Mouse (Mus musculus) A20 (cell line): ENCODE measurements at regions not wholly inside any gene's neighbourhood (a gene's known extent, or its start where the extent isn't known, plus 50 kb on each side); places are given as distances from the start of the nearest gene placed in this dataset.
A peak's percentile ranks its signal among the peaks of the same experiment; 100 is the strongest.

ENCODE experiments used
- DNase-seq: peaks from one replicate; pipeline ENCODE4 v3.0.0-alpha.2; 2011; ENCODE audit warnings: low read depth, low spot score

DNA sequence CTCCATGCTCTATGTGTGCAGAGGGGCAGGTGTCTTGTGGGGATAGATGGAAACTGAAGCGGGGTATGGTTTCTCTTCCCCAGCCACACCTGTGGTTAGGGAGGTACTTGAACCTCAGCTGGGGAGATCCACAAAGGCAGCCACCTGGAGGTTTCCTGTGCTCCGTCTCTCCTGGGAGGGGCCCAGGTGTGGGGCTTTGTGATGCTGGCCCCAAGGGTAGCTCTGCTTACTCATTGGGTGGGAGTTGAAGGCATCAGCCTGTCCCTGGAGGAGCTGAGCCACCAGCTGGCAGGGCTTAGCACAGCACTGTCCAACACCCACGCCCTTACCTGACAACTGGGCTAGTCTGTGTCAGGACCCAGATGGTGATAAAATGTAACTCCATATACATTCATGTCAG lies 81.4 kb downstream of the Lhx2 start:
- DNase-seq = no peak

DNA sequence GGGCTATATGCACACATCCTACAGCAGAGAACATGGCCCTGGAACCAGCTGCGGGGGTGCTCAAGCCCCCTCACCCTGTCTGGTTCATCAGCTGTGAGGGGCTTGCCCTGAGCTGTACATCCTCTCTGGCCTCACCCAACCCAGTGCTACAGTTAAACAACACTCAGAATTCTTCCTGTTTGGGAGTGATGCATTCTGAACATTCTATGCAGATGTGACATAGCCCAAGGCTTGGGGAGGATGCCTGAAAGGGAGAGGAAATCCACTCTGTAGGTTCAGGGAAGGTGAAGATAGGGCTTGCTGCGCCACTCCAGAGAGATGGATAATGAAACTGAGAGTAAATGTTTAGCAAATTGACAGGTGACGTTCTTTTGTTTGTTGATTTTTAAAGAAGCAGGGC lies 83.3 kb downstream of the Lhx2 start:
- DNase-seq = no peak

DNA sequence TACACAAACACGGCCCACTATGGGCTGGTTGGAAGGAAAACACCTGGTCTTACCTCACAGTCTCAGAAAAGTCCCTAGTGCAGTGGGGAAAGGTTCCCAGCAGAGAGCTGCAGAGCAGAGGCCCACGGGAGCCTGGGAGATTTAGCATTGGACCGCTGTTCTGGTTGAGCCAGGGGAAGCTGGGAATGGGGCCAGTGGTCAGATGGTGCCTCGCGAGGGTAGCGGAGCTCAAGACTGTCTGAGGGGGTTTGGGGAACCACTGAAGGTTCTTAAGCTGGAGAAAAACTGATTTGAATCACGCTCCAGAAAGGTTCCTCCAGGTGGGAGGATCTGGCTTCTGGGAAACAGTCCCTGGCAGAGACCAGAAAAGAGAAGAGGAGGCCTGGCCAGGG lies 84.8 kb downstream of the Lhx2 start:
- no peak for DNase-seq

DNA sequence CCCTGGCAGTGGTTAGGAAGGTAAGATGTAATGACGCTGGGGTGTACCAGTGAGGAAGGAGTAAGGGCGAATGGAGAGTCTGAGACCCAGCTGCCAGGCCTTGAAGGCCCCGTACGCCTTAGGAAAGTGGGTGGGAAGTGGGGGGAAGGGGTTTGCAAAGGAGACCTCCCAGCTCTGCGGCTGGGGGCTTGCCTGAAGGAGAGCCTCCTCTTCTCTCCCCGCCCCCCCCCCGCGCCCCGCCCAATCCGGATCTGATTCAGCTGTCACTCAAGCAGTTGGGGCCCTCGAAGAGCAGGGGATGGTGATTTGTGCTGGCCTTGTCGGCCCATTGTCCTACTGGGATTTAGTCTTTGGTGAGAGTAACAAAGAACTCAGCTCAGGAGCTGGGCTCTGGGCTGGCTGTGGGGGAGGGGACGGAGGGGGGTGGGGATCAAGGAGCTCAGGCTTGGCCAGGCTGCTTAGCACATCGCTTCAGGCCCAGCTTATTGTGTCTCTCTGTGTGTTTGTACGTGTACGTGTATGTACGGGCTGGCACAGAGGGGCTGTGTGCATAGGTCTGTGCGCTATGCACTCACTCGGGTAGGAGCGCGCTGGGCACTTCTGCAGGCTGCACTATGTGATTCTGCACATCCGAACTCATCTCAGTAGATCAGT lies 85.3 kb downstream of the Lhx2 start:
- no peak for DNase-seq

DNA sequence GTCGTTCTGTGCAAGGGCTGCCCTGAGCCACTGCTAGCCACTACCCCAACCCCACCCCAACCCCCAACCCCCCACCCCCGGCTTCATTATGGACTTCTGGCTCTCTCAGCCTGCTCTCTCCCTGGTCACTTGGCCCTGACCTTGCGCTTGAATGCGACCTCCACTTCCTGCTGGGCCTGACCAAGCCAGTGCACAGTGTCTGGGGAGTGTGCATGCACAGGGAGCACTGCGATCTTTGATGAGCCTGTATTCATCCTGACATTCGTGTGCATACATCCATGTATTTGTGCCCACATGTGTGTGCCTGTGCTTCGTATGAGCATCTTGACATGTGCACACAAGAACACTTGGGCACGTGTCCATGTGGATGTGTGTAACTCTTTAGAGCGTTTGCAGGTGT lies 85.9 kb downstream of the Lhx2 start:
- no peak for DNase-seq

DNA sequence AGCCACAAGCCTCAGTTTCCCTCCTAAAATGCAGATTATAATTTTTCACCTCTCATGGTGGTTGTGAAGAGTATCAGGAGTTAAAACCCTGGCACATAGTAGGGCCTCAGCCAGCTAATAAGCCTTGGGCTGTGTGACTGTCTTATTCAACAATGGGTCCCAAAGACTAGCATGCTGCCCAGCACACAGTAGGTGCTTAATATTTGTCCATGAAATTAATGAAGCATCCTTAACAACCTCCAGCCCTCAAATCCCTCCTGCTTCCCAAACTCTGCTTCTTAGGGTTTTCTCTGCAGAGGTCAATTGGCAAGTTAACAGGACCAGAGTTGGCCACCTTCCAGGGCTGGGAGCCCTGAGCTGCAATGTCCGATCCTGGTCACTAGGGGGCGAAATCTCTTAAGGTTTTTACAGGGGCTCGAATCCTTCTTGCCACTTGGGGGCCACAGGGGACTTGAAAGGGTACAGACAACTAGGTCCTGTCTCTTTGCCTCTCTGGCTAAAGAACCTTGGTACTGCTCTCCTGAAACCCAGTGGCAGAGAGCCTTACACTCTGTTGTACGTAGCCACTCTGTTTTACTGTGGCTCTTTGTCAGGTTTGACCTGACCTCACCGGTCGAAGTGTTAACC lies 81.6 kb upstream of the Nek6 start:
- DNase-seq = peak; percentile 74

DNA sequence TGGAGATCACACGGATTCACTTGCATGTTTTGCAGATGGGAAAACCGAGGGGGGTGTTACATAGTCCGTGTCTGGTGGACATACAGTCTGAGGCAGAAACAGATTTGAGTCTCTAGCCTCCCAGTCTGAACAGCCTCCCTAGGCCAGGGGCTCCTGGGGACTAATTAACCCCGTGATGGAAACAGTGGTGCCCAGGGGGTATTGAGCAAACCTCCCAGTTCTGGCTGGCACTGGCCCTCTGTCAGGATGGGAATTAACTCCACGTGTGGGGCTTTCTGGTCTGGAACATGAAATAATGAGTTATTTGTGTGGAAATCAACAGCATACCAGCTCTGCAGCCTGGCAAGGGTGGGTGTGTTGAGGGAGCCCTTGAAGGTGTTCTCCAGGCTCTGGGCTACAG lies 79.9 kb upstream of the Nek6 start:
- no peak for DNase-seq

DNA sequence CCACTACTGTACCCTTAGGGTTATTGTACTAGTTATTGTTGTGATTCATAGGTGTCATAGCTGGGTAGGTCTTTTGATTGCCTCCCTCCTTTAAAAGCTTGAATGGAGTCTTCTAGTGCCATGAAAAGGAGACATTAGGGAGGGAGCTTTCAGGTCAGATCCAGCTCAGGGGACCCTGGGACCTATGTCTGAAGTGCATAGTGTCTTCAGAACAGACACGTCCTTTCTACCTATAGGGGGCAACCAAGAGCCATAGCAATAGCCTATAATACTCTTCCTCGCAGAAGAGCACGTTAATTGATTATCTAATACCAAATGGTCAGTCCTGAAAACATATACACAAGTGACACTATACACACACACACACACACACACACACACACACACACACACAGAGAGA lies 77.7 kb upstream of the Nek6 start:
- peak; percentile 53 for DNase-seq

DNA sequence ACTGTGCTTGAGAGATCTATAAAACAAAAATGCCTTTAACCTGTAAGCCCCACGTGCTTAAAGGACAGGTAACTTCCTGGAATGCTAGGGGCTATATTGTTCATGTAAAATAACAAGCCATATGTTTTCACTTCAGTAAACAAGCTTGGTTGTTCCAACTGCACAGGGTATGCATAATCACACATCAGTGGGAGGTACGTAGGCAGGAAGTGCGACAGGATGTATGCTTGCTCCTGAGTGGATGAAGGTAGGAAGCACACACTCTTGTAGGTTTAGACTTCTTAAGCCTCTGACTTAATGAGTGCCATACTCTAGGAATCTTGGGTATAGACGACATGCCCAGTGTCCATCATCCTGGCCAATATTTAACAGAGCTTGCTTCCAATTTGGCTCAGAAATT lies 74.7 kb upstream of the Nek6 start:
- no peak for DNase-seq

DNA sequence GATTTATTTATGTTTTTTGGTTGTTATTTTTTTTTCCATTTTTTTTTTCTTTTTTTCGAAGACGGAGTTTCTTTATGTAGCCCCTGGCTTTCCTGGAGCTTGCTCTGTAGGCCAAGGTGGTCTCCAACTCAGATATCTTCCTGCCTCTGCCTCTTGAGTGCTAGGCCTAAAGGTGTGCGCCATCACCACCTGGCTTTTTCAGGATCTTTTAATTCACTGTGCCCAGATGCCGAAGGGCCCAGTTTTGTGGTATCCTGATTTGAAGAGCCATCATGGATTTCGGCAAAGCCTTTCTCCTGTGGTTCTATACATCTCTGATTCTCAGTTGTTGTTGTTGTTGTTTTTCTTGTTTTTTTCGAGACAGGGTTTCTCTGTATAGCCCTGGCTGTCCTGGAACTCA lies 72.3 kb upstream of the Nek6 start:
- no peak for DNase-seq

DNA sequence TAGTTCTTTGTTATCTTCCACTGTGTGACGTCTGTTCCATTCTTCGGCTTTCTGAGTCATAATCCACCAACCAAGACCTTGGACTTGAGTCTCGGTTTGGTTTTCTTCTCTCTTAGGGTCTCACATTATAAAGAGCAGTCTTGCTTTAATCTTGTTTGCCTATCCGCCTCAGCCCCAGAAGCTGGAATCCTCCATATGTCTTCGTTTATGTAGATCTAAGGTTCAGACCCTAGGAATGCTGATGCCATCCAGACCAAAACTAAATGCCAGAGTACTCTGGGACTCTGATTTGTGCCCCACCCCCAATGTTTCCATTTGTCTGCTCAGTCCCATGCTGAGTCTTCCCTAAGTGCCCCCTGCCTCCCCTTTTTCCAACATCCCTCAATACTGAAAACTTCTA lies 71.5 kb upstream of the Nek6 start:
- DNase-seq = no peak

DNA sequence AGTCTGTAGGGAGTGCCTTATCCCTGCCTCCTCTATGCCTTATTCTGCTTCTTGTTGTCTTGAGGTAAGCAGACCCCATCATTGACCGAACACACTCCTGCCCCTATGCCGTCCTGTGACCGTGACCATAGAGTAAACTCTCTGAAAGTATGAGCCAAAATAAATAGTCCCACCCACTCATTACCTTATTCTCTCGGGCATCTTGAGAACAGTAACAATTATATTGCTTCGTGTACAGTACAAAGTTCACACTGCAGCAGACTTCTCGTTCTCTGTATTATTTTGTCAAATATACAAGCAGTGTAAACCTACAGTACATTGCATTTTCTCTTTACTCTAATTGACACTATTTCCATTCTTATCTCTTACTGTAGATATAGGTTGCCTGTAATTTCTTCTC lies 62.4 kb upstream of the Nek6 start:
- DNase-seq = no peak

DNA sequence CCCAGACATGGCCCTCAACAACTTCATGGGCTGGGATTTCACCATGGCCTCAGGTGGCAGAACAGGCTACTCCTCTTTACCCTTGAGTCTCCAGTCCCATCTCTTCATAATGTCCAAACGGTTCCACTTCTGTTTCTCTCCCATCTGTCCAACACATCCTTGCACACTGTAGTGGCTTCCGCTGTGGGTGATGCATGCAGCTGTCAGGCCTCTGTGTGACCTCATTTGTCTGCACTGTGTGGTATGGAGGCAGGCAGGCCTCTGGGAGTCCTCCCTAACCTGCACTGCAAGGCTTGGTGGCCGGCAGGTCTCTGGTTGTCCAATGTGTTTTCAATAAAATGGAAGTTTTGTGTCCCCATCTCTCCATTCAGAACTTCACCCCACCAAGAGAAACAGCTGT lies 54.9 kb upstream of the Nek6 start:
- DNase-seq = no peak

DNA sequence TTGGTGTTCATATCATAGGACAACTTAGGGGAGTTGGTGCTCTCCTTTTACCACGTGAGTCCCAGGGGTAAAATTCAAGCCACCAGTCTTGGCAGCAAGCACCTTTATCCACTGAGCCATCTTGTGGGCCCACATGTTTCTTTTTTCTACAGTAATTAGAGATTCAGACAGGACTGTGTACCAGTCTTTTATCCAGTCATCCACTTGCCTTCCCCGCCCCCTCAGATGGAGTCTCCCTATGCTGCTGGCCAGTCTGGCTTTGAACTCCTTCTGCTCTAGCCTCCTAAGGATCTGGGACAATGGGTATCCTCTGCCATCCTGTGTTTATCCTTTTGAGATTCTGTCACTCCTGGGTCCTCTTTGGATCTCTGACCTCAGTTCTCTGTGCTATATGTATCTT lies 51.1 kb upstream of the Nek6 start:
- DNase-seq = no peak

DNA sequence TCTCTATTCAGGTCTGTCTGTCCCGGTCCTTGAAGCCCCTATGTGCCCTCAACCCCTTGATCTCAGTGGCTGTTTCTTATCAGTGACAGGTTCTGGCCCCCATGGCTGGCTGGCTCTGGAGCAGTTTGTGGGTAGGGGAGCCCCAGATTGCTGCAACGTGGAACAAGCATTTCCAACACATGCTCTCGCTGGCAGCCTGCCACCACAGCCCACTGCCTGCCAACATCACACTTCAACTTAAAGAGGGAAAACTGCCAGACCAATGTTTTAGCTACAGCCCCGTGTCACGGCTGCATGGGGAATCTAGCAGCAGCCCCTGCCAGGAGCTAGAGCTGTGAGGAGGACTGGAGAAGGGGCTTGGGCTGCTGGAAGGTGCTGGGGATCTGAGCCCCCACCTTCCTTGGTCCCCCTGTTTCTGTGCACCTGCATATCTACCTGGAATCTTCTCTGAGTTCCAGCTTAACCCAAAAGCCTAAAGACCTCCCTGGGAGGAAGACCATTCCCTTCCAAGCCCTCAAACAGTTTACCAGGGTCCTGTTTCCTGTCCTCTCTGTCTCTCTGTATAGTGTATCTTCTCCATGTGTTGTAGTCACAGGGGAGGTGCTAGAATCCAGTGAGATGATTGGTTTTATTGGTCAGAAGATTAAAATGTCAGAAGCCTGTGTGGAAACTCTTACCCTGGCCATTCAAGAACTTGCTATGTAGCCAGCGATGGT lies 50.5 kb upstream of the Nek6 start:
- DNase-seq = no peak
